Mouse (Mus musculus): ENCODE measurements around the gene Pip4k2a.
A peak's percentile ranks its signal among the peaks of the same experiment; 100 is the strongest.
"Not testable (repeated sequence)": the region's sequence is repeated elsewhere in the genome, so short reads cannot be mapped to it uniquely, and the experiment has no call there.

Gene Pip4k2a

GRCm38 (mm10) chr2:18920461-18920877 is 77.5 kb downstream of the Pip4k2a start:
- DNase-seq, result no peak

GRCm38 (mm10) chr2:18919797-18920354 is 78.0 kb downstream of the Pip4k2a start:
- DNase-seq, result no peak

GRCm38 (mm10) chr2:18917838-18918237 is 80.1 kb downstream of the Pip4k2a start:
- DNase-seq, result no peak

GRCm38 (mm10) chr2:18917380-18917750 is 80.6 kb downstream of the Pip4k2a start:
- DNase-seq, result no peak

- DNase-seq, result no peak
Measured at GRCm38 (mm10) chr2:18916615-18917379, 81.1 kb downstream of the Pip4k2a start.

GRCm38 (mm10) chr2:18916042-18916407 is 81.9 kb downstream of the Pip4k2a start:
- no peak for DNase-seq

- DNase-seq, result no peak
Measured at GRCm38 (mm10) chr2:18915372-18916041, 82.4 kb downstream of the Pip4k2a start.

- DNase-seq, result no peak
Measured at GRCm38 (mm10) chr2:18914750-18915149, 83.2 kb downstream of the Pip4k2a start.

- DNase-seq, result no peak
Measured at GRCm38 (mm10) chr2:18913642-18914041, 84.3 kb downstream of the Pip4k2a start.

- no peak for DNase-seq
Measured at GRCm38 (mm10) chr2:18911251-18911934, 86.5 kb downstream of the Pip4k2a start.

- no peak for DNase-seq
Measured at GRCm38 (mm10) chr2:18910209-18910608, 87.7 kb downstream of the Pip4k2a start.

GRCm38 (mm10) chr2:18909713-18910112 is 88.2 kb downstream of the Pip4k2a start:
- no peak for DNase-seq

GRCm38 (mm10) chr2:18907269-18907668 is 90.7 kb downstream of the Pip4k2a start:
- DNase-seq, result no peak

GRCm38 (mm10) chr2:18906421-18907084 is 91.4 kb downstream of the Pip4k2a start:
- no peak for DNase-seq

GRCm38 (mm10) chr2:18903301-18904068 is 94.4 kb downstream of the Pip4k2a start:
- DNase-seq, result no peak

- DNase-seq, result no peak
Measured at GRCm38 (mm10) chr2:18901133-18901532, 96.8 kb downstream of the Pip4k2a start.

- no peak for DNase-seq
Measured at GRCm38 (mm10) chr2:18900635-18901034, 97.3 kb downstream of the Pip4k2a start.

GRCm38 (mm10) chr2:18897742-18898256 is 100.1 kb downstream of the Pip4k2a start:
- DNase-seq, result peak; percentile 34

GRCm38 (mm10) chr2:18896015-18896414 is 101.9 kb downstream of the Pip4k2a start:
- DNase-seq, result no peak

- not testable (repeated sequence) for DNase-seq
Measured at GRCm38 (mm10) chr2:18893336-18893735, 104.6 kb downstream of the Pip4k2a start.

GRCm38 (mm10) chr2:18891991-18892537 is 105.9 kb downstream of the Pip4k2a start:
- DNase-seq, result no peak

All from liver (tissue).